Mouse (Mus musculus): ENCODE data around the gene Pitx2.

GRCm38 (mm10) chr3:129258497-129258896 is 58.8 kb downstream of the Pitx2 start:
- TF ChIP-seq POLR2A (IDR thresholded peaks at IDR 0.05; ENCODE audit: low read depth, low read length) (no peak), CTCF (conservative IDR thresholded peaks at IDR 0.05; ENCODE audit: insufficient read depth, insufficient read length, low read depth, low read length) (peak; percentile 36)

All from kidney, adult 2 months (tissue).